Mouse (Mus musculus) thymus, adult 2 months (tissue): Measurements from ENCODE around the gene Svep1.

Source experiments
- CTCF ChIP-seq: fragments of 200-500 bp; IDR thresholded peaks from 2 replicates; pipeline ENCODE4 v1.5.1; 2012; ENCODE audit warnings: mild to moderate bottlenecking, control low read depth, low read length, moderate library complexity, borderline replicate concordance; ENCODE audit not compliant: control insufficient read depth, poor library complexity, insufficient read depth; ENCODE audit errors: extremely low read depth
- POLR2A ChIP-seq: fragments of 200-500 bp; IDR thresholded peaks from 2 replicates; pipeline ENCODE4 v1.6.1; 2012; ENCODE audit warnings: mild to moderate bottlenecking, low read length, control low read depth, moderate library complexity; ENCODE audit not compliant: control insufficient read depth, poor library complexity, insufficient read depth; ENCODE audit errors: extremely low read depth

GRCm38 (mm10) chr4:58146676-58147075 is 60.0 kb downstream of the Svep1 start:
- TF ChIP-seq CTCF (no peak), POLR2A (no peak)
